Mouse (Mus musculus) thymus, postnatal 0 days (tissue): ENCODE results near the gene Mylk. TPM values are rescaled to one million over a fixed set of nuclear protein-coding genes. Genes with fewer than 3 reads are reported as not detected.

ENCODE experiments used
- polyA plus RNA-seq: library from polyadenylated mRNA; unstranded; fragments of >200 nt; fragmentation: Nextera tagmentation; extraction: Ambion mirVana; gene quantifications from 2 replicates; pipeline ENCODE4 v1.2.1, GENCODE M21; 2015

Gene Mylk
- polyA plus RNA-seq, 1 experiment from 2014 or later, result 5.2 TPM

Other genes starting within 250 kb of the Mylk start
- gene Kalrn, start 171.7 kb upstream of the Mylk start, polyA plus RNA-seq, result 2.3 and 2.8 TPM in 2 replicates
- not detected in 2 replicates for gene Ropn1, start 95.3 kb upstream of the Mylk start, polyA plus RNA-seq
- 4.7 and 5.0 TPM in 2 replicates for gene Ccdc14, start 54.6 kb upstream of the Mylk start, polyA plus RNA-seq